Mouse (Mus musculus): ENCODE data around the gene Tnfaip6.

Tnfaip6 gene

DNA sequence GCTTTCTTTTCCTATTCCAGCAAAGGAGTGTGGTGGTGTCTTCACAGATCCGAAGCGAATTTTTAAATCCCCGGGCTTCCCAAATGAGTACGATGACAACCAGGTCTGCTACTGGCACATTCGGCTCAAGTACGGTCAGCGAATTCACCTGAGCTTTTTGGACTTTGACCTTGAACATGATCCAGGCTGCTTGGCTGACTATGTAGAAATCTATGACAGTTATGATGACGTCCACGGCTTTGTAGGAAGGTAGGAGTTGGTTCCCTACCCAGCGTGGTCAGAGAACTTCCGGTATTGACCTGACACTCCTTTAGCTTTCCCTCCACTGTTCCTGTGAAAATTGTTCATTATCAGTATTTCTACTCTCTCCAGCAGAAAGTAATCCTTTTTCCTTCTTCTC lies 13.0 kb downstream of the Tnfaip6 start:
- no peak for DNase-seq (ENCODE audit: extremely low read depth, low read depth, low spot score)

- no peak for DNase-seq (ENCODE audit: extremely low read depth, low read depth, low spot score)
Observed at GRCm38 (mm10) chr2:52052335-52052734, 14.5 kb downstream of the Tnfaip6 start.

DNA sequence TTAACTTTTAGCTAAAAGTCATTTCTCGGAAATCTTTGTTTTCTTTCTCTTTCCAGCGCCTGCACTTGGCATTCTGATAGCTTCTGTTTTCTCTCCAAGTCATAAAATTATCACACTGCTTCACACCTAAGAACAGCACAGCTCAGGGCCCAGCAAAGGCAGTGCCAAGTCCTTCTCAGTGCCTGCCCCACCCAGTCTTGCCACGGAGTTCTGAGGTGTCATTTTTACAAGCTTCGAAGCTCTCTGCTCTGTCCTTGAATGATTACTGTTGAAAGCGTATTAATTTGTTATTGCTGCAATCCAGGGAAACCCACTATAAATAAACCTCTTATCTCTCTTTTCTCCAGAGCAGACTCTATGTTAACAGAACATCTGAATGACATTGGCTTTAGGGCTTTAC lies 15.7 kb downstream of the Tnfaip6 start:
- no peak for DNase-seq (ENCODE audit: extremely low read depth, low read depth, low spot score)

GRCm38 (mm10) chr2:52055616-52056015 lies 17.8 kb downstream of the Tnfaip6 start:
- no peak for DNase-seq (ENCODE audit: extremely low read depth, low read depth, low spot score)

- no peak for DNase-seq (ENCODE audit: extremely low read depth, low read depth, low spot score)
Observed at GRCm38 (mm10) chr2:52057099-52057498, 19.3 kb downstream of the Tnfaip6 start.

- DNase-seq (ENCODE audit: extremely low read depth, low read depth, low spot score) = no peak
Observed at GRCm38 (mm10) chr2:52057681-52058080, 19.9 kb downstream of the Tnfaip6 start.

GRCm38 (mm10) chr2:52068641-52069040 lies 30.8 kb downstream of the Tnfaip6 start:
- DNase-seq (ENCODE audit: extremely low read depth, low read depth, low spot score) = no peak

DNA sequence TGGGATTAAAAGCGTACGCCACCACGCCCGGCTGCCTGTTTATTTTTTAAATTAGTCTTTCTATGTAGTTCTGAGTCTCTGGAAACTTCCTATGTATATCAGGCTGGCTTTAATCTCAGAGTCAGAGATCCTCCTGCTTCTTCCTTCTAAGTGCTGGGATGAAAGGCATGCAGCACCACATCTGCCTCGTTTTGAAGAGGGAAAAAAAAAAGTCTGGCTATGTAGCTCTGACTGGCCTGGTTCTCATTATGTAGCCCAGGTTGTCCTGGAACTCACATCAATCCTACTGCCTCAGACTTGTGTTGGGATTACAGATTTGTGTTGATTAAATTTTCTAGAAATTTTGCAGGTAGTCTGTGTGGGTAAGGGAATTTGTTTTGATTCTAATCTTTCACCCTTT lies 33.0 kb downstream of the Tnfaip6 start:
- no peak for DNase-seq (ENCODE audit: extremely low read depth, low read depth, low spot score)

DNA sequence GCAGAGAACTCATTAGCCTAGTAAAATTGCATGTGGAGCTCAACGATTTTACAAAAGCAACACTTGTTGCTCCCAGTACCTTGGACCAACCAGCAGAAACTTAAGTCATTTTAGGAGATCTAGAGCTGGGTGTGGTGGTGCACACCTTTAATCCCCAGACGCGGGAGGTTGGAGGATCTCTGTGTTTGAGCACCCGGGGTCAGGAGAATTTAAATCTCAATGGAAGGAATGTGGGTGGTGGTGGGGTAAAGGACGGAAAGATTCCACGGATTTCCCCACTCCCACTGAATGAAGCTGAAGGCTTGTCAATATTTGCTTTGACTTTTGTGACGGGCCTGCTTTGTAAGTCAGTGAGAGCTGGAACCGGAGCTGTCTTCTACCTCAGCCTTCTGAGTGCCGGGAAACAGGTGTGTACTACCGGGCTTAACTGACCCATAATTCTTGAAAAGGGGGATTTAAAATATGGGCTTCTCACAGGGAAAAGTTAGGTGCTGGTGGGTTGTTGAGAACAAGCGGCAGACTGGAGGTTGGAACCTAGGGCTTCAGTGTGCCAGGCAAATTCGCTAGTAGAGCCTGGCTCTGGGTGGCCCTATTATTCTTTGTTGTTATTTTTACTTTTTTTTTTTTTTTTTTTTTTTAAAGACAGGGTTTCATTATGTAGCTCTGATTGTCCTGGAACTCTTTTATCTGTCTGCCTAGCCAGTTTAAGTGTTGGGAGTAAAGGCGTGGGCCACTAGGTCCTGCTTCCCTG lies 33.6 kb downstream of the Tnfaip6 start:
- no peak for DNase-seq (ENCODE audit: extremely low read depth, low read depth, low spot score)

GRCm38 (mm10) chr2:52072065-52072490 lies 34.3 kb downstream of the Tnfaip6 start:
- DNase-seq (ENCODE audit: extremely low read depth, low read depth, low spot score) = no peak

DNA sequence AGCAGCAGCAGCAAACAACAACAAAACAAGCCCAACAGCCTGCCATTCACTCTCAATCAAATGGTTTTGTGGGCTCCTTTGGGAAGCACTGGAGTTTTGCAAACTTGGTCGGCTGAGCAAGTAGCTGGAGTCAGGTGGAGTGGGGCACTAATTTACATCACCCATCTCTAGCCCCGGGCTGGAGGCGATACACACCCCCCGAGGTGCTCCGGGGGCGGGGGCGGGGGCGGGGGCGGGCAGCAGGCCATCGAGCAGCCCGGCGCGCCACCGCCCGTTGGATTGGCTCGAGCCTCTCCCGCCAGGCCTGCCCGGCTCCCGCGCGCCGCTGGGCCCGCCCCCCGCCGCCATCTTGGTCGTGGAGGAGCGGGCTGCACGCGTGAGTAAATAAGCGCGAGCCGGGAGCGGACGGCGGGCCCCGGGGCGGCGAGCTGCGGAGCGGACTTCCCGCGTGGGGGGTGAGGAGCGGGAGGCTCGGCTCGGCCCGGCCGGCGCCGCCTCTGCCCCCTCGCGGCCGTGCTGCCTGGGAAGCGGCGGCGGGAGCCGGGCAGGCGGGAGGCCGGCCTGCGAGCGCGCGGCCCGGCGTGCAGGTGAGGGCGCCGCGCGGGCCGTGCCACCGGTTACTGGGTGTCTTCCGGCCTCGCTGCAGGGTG lies 34.8 kb downstream of the Tnfaip6 start, which contains the start of gene Rif1:
Gene Rif1 (plus strand): TSS at position 342 of the 650 bp plus-strand sequence.
- DNase-seq (ENCODE audit: extremely low read depth, low read depth, low spot score) = no peak

DNA sequence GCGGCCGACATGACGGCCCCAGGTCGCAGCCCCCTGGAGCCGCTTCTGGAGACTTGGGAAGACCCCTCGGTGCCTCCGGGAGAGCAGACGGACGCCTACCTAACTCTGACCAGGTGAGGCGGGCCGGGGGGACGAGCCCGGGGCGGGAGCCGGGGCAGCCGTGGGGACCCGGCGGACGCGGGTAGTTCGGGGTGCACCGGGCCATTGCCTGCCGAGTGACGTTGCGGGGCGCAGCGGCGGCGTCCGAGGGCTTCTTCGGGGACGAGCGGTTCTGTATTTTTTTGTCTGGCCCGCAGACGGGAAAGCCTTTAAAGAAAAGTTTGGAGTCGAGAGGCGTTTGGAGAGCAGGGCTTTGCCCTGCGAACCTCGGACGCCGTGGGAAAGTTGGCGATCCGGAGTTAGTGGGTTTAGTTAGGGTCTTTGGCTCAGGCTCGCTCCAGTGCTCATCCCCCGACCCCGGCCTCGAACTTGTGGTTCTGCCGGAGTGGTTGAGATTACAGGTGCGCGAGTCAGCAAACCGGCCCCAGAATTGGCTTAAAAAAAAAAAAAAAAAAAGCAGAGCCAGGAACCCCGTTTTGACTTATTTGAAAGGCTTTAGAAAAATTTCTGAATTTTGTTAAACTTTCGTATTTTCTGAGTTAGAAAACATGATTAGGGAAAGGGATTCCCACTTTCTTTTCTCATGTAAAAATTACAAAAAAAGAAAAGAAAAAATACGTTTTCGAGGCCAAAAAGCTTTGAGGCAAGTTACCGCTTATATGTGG lies 35.5 kb downstream of the Tnfaip6 start:
- no peak for DNase-seq (ENCODE audit: extremely low read depth, low read depth, low spot score)

- no peak for DNase-seq (ENCODE audit: extremely low read depth, low read depth, low spot score)
Observed at GRCm38 (mm10) chr2:52078666-52079065, 40.9 kb downstream of the Tnfaip6 start.

DNA sequence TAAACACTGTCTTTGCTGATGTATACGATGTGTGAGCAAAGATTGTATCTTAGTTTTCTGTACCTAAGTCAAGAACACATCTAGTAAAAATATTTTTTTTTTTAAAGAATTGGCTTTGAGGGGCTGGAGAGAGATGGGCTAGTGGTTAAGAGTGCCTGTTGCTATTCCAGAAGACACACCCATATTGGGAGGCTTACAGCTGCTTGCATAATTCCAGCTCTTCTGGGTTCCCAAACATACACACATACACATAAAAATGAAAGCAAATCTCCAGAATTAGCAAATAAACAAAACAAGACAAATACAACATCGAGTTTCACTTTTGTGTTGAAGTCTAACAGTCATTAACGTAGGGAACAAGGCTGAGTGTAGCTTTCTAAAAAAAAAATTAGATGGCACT lies 46.2 kb downstream of the Tnfaip6 start:
- DNase-seq (ENCODE audit: extremely low read depth, low read depth, low spot score) = no peak

DNA sequence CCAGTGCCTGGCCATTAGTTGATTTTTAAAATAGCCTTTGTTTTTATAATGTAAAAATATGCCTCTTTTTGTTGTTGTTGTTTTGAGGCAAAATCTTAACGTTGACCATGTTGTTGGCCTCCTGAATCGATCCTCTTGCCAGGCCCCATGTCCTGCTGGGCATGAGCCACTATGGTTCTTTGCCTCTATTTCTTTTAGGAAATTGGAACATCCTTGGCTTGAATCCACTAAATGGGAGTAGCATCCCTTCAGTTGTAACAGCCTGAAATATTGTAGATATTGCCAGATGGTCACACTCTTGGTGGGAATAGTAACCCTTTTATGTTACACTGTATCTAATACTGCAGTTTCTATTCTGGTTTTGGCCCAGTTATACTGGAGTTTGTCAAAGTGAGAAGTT lies 46.8 kb downstream of the Tnfaip6 start:
- DNase-seq (ENCODE audit: extremely low read depth, low read depth, low spot score) = no peak
